In the genomic region with DNA sequence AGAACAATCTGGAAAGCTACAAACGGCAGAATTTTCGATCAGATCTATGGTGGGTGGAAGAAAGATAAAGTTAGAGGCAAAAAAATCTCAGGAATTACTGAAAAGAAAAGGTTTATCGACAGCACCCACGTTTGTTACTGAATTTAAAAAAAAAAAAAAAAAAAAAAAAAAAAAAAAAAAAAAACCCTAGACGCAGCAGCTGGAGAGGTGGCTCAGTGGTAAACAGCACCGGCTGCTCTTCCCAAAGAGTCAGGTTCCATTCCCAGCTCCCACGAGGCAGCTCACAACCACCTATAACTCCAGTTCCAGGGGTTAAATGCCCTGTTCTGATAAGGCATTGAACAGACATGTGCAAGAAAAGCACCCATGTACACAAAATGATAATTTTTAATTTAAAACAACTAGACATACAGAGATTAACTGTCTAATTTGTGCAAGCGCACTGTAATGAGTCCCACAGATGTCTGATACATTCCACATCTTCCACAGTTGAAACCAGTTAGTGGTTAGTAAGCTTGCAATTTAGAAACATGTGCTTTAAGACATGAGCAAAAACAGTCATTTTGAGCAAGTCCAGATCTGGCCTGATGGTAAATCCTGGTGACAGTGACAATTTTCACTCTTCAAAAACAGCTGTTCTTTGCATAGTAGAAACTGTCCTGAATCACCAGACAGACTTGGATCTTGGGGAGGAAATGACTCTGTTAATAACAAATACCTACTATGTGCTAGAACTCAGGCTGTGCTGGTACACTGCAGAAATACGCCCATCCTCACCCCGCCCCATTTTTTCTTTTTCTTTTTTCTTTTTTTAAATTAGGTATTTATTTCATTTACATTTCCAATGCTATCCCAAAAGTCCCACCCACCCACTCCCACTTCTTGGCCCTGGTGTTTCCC, we compare ENCODE assay signal across 15 mouse cellular contexts.
"Had no signal": no experiment of that assay in that cellular context is flagged by ENCODE, and none has a peak within 500 bp of the region (broad histone marks: within the 10 kb centered on the region; RNA-seq: fewer than 3 reads in every experiment).

No protein-coding gene starts in this region.

- H3K4me1 ChIP-seq: liver, embryonic 13.5 days; lung, embryonic 15.5 days; megakaryocyte, embryonic 14.5 days; midbrain, embryonic 15.5 days; neural tube, embryonic 13.5 days; stomach, embryonic 15.5 days had no signal

- DNase-seq: liver; liver, embryonic 13.5 days; liver, postnatal 0 days; lung, postnatal 14 days; right cerebral cortex, postnatal 14 days; thymus, postnatal 36 days had no signal

- H3K36me3 ChIP-seq: liver, embryonic 13.5 days; lung, embryonic 15.5 days; midbrain, embryonic 15.5 days; neural tube, embryonic 13.5 days; stomach, embryonic 15.5 days had no signal

- H3K27ac ChIP-seq: layer of hippocampus, adult 2 months; left cerebral cortex, adult 2 months; liver, embryonic 13.5 days; lung, embryonic 15.5 days; macrophage; midbrain, embryonic 15.5 days; neural tube, embryonic 13.5 days; stomach, embryonic 15.5 days had no signal

- ATAC-seq: liver, postnatal 0 days had no signal

- H3K27me3 ChIP-seq: liver, embryonic 13.5 days; lung, embryonic 15.5 days; megakaryocyte, embryonic 14.5 days; midbrain, embryonic 15.5 days; neural tube, embryonic 13.5 days; stomach, embryonic 15.5 days had no signal

- H3K9me3 ChIP-seq: liver, embryonic 13.5 days; lung, embryonic 15.5 days; megakaryocyte, embryonic 14.5 days; midbrain, embryonic 15.5 days; neural tube, embryonic 13.5 days; stomach, embryonic 15.5 days had no signal

- H3K9ac ChIP-seq: liver, embryonic 13.5 days; liver, postnatal 0 days; lung, embryonic 15.5 days; midbrain, embryonic 15.5 days; neural tube, embryonic 13.5 days; stomach, embryonic 15.5 days had no signal

- H3K4me3 ChIP-seq: layer of hippocampus, adult 2 months; left cerebral cortex, adult 2 months; liver, embryonic 13.5 days; lung, embryonic 15.5 days; megakaryocyte, embryonic 14.5 days; midbrain, embryonic 15.5 days; neural tube, embryonic 13.5 days; stomach, embryonic 15.5 days had no signal

- H3K4me2 ChIP-seq: liver, embryonic 13.5 days; lung, embryonic 15.5 days; midbrain, embryonic 11.5 days; midbrain, embryonic 15.5 days; neural tube, embryonic 13.5 days; stomach, embryonic 15.5 days had no signal
